Mouse (Mus musculus) monocyte, adult 2 months (primary cell): ENCODE results near the gene Oxnad1.

Experiments used
- DNase-seq, 2 experiments: peaks; one replicate each; pipeline ENCODE4 v3.0.0; 2022; ENCODE audit warnings: low spot score in 2 of 2, low read depth in 1 of 2

Gene Oxnad1

GRCm38 (mm10) chr14:32140359-32140965 lies 55.3 kb downstream of the Oxnad1 start:
- no peak for DNase-seq

DNA sequence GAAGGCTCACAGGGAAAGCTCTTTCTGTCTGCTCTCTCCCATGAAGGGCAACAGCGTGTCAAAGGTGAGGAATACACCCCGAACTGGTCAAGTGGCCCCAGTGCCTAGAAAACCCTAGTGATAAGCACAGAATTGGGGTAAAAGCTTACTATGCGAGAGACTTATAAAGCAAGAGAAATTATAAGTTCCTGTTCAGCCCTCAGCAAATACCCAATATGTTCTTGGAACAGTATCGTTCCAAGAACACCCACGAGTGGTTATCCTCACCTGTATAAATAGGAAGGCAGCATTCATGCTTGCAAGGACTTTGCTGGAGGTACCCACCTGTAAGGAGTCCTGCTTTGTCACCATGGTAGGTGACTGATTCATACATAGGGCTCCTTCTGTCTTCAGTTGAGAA lies 56.5 kb downstream of the Oxnad1 start, which contains the start of gene Msmb:
Gene Msmb, plus strand, starts transcription at position 301 of the 400 bp plus-strand sequence.
- no peak for DNase-seq

- DNase-seq: no peak
Observed at GRCm38 (mm10) chr14:32144734-32145133, 59.6 kb downstream of the Oxnad1 start.

DNA sequence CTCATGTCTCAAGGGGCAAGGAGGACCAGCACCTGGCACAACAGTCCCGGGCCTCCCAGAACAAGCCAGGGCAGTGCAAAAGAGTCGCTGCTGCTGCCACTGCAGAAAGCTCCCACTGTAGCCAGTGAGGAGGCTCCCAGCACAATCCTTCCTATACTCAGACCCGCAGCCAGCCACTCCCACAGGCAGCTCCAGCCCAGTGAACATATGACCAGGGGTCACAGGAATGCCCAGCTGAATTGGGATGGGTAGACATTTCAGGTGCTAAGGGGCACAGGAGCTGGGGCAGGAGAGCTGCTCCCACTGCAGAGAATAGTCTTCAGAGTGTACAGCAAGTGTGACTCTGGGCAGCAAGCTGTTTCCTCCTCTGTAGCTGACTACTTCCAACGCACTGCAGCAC lies 60.2 kb downstream of the Oxnad1 start:
- DNase-seq: no peak

GRCm38 (mm10) chr14:32145809-32146511 lies 60.8 kb downstream of the Oxnad1 start:
- DNase-seq: no peak

DNA sequence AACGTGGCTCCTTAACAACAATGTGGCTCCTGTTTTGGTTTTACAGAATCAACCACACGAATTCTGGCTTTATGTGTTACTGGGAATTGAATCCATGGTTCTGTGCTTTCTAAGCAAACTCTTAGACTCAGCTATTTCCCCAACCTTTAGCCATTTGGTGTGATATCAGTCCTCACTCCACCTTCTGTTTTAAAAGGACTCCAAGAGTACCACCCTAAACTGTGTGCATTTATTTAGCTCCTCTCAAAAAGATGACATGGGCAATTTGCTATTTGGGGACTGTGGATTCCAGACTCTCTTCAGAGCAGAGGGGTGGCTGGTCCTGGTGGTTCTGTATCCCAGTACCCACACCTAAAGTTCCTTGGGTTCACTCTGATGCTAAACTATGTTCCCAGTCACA lies 61.4 kb downstream of the Oxnad1 start:
- DNase-seq: no peak

- no peak for DNase-seq
Observed at GRCm38 (mm10) chr14:32150872-32151271, 65.7 kb downstream of the Oxnad1 start.

GRCm38 (mm10) chr14:32152243-32152965 lies 67.2 kb downstream of the Oxnad1 start:
- no peak for DNase-seq
